Mouse (Mus musculus) bone marrow macrophage, adult 2 months (primary cell): ENCODE data around the gene Fam169b. TPM values are rescaled to one million over a fixed set of nuclear protein-coding genes. Genes with fewer than 3 reads are reported as not detected.

Source experiments
- H3K27ac ChIP-seq: 2 replicates; pipeline ENCODE4 v1.5.1; 2012; ENCODE audit warnings: low read depth, low read length; ENCODE audit not compliant: insufficient read depth
- H3K4me1 ChIP-seq: 2 replicates; pipeline ENCODE4 v1.6.1; 2012; ENCODE audit warnings: low read length; ENCODE audit not compliant: control insufficient read depth, insufficient read depth
- H3K4me3 ChIP-seq: 2 replicates; pipeline ENCODE4 v1.5.1; 2012; ENCODE audit warnings: mild to moderate bottlenecking, low read length, moderate library complexity; ENCODE audit not compliant: insufficient read depth
- CTCF ChIP-seq: IDR thresholded peaks from 2 replicates; pipeline ENCODE4 v1.5.1; 2012; ENCODE audit warnings: low read depth, mild to moderate bottlenecking, low read length, moderate library complexity
- POLR2A ChIP-seq: IDR thresholded peaks from 2 replicates; pipeline ENCODE4 v1.6.1; 2012; ENCODE audit warnings: mild to moderate bottlenecking, low read depth, low read length, borderline replicate concordance
- polyA plus RNA-seq: library from polyadenylated mRNA; stranded (reverse); fragments of >200 nt; gene quantifications from 2 replicates; pipeline ENCODE4 v1.2.4, GENCODE M21; 2012; ENCODE audit not compliant: missing spikeins, insufficient read depth, insufficient read length

Gene Fam169b
- polyA plus RNA-seq, 1 experiment: not detected

- Histone ChIP-seq H3K27ac (no peak overlapping the region), H3K4me1 (no peaks in the 10 kb centered on the region), H3K4me3 (no peak overlapping the region)
- TF ChIP-seq POLR2A: no peak
- peak; percentile 82 for TF ChIP-seq CTCF
Observed at GRCm38 (mm10) chr7:68374109-68374857, 100.6 kb downstream of the Fam169b start.

- Histone ChIP-seq H3K27ac (no peak overlapping the region), H3K4me1 (no peaks in the 10 kb centered on the region), H3K4me3 (no peak overlapping the region)
- TF ChIP-seq POLR2A: no peak
- no peak for TF ChIP-seq CTCF
Observed at GRCm38 (mm10) chr7:68382187-68382586, 108.5 kb downstream of the Fam169b start.

- TF ChIP-seq POLR2A (no peak), CTCF (no peak)
- no peaks in the 10 kb centered on the region for H3K4me1 ChIP-seq
- no peak overlapping the region for H3K27ac ChIP-seq
- H3K4me3 ChIP-seq: no peak overlapping the region
Observed at GRCm38 (mm10) chr7:68386767-68387166, 113.1 kb downstream of the Fam169b start.

- H3K4me3 ChIP-seq: no peak overlapping the region
- TF ChIP-seq POLR2A (no peak), CTCF (no peak)
- no peaks in the 10 kb centered on the region for H3K4me1 ChIP-seq
- H3K27ac ChIP-seq: no peak overlapping the region
Observed at GRCm38 (mm10) chr7:68395707-68396333, 122.2 kb downstream of the Fam169b start.

- no peak overlapping the region for H3K4me3 ChIP-seq
- no peaks in the 10 kb centered on the region for H3K4me1 ChIP-seq
- no peak overlapping the region for H3K27ac ChIP-seq
- TF ChIP-seq POLR2A: no peak
- TF ChIP-seq CTCF: no peak
Observed at GRCm38 (mm10) chr7:68400516-68400915, 126.9 kb downstream of the Fam169b start.

GRCm38 (mm10) chr7:68408611-68409010 is 135.0 kb downstream of the Fam169b start:
- H3K27ac ChIP-seq: no peak overlapping the region
- TF ChIP-seq CTCF (no peak), POLR2A (no peak)
- H3K4me1 ChIP-seq: no peaks in the 10 kb centered on the region
- H3K4me3 ChIP-seq: no peak overlapping the region

Other genes with a start within 250 kb of the Fam169b start
- gene Pgpep1l, start 9.6 kb upstream of the Fam169b start, polyA plus RNA-seq: not detected in 2 replicates